Mouse (Mus musculus): ENCODE data around the gene Clrn3.

GRCm38 (mm10) chr7:135509272-135509671, 19.2 kb downstream of the Clrn3 start:
- TF ChIP-seq POLR2A (IDR thresholded peaks at IDR 0.05; ENCODE audit: extremely low read depth, insufficient read depth, low read length) (no peak), CTCF (IDR thresholded peaks at IDR 0.05; ENCODE audit: low read depth, low read length) (no peak)
